Mouse (Mus musculus): ENCODE measurements around the gene Jak1.

DNA sequence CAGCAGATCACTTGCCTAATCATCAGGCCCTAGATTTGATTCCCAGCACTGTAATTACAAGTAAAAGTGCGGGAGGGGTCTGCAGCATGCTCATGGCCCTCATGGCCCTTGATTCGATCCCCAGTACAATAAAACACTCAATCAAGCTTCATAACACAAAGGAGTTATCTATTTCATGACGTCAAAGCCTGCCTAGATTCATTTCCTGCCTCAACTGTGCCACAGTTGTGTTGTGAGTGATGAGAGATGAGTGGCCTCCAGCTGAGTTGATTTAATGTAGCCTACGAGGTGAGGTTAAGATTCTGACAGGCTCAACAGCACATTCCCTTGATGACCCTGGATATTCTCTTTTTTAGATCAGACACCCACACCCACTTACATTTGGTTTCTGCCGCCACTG, 86.0 kb downstream of the Jak1 start:
- TF ChIP-seq CTCF (conservative IDR thresholded peaks at IDR 0.05; ENCODE audit: low read length) (no peak), POU5F1 (IDR thresholded peaks at IDR 0.05; ENCODE audit: borderline replicate concordance, low read length) (no peak)

All from E14TG2a.4 (cell line).